Mouse (Mus musculus) lung, adult 2 months (tissue): Measurements from ENCODE around the gene Igtp.

ENCODE experiments used
- CTCF ChIP-seq: fragments of 200-500 bp; IDR thresholded peaks from 2 replicates; pipeline ENCODE4 v1.5.1; 2011; ENCODE audit warnings: mild to moderate bottlenecking, low read length, control low read depth; ENCODE audit not compliant: insufficient read depth
- POLR2A ChIP-seq: fragments of 200-500 bp; IDR thresholded peaks from 2 replicates; pipeline ENCODE4 v1.6.1; 2011; ENCODE audit warnings: low read depth, mild to moderate bottlenecking, control low read depth, low read length, borderline replicate concordance; ENCODE audit errors: extremely low read depth

DNA sequence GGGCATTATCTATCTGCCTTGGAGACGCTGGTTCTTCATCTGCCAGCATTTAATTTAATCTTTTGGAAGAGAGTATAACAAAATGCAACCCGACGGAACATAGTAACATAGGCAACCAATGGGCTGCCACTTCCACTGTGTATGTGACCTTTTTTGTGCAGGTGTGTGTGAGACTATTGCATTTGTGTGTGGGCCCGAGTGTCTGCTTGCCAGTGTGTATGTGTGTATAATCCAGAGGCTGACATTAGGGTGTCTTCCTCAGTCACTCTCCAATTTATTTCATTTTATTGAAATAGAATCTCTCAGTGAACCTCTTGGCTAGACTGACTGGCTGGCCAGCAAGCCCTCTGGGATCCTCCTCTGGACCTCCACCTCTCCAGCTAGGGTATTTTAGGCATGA is 870 bp downstream of the Igtp start:
- TF ChIP-seq CTCF: no peak
- TF ChIP-seq POLR2A: no peak
